Mouse (Mus musculus): ENCODE measurements around the gene Ccdc149. TPM values are rescaled to one million over a fixed set of nuclear protein-coding genes. Genes with fewer than 3 reads are reported as not detected.

Gene Ccdc149
- 1 to 10 TPM in 2 of 4 experiments, under 1 TPM in 2; 0.41 to 1.7 (median 1.2) TPM for total RNA-seq (2022)

- peak; percentile 23 to 26 for DNase-seq (ENCODE audit: low spot score in 2 of 2)
These were observed at the start of gene Ccdc149 for GRCm38 (mm10) chr5:52470991-52471801. Ccdc149 (minus strand) TSS chr5:52471521.

- DNase-seq (ENCODE audit: low spot score in 2 of 2), result no peak
These were observed 48.6 kb upstream of the Ccdc149 start for GRCm38 (mm10) chr5:52519921-52520320.

- no peak for DNase-seq (ENCODE audit: low spot score in 2 of 2)
These were observed 44.8 kb upstream of the Ccdc149 start for GRCm38 (mm10) chr5:52516072-52516476.

GRCm38 (mm10) chr5:52515246-52516021 lies 44.1 kb upstream of the Ccdc149 start:
- DNase-seq (ENCODE audit: low spot score in 2 of 2), result peak; percentile 43 to 52

- DNase-seq (ENCODE audit: low spot score in 2 of 2), result no peak
These were observed 39.8 kb upstream of the Ccdc149 start for GRCm38 (mm10) chr5:52511089-52511488.

- DNase-seq (ENCODE audit: low spot score in 2 of 2), result no peak
These were observed 38.1 kb upstream of the Ccdc149 start for GRCm38 (mm10) chr5:52509416-52509815.

- DNase-seq (ENCODE audit: low spot score in 2 of 2), result no peak
These were observed 33.3 kb upstream of the Ccdc149 start for GRCm38 (mm10) chr5:52504666-52505065.

- DNase-seq (ENCODE audit: low spot score in 2 of 2), result no peak
These were observed 32.8 kb upstream of the Ccdc149 start for GRCm38 (mm10) chr5:52504148-52504547.

GRCm38 (mm10) chr5:52495671-52496070 lies 24.4 kb upstream of the Ccdc149 start:
- DNase-seq (ENCODE audit: low spot score in 2 of 2), result no peak

- DNase-seq (ENCODE audit: low spot score in 2 of 2), result no peak
These were observed 20.2 kb upstream of the Ccdc149 start for GRCm38 (mm10) chr5:52491496-52491895.

- DNase-seq (ENCODE audit: low spot score in 2 of 2), result no peak
These were observed 16.5 kb upstream of the Ccdc149 start for GRCm38 (mm10) chr5:52487559-52488430.

- no peak for DNase-seq (ENCODE audit: low spot score in 2 of 2)
These were observed 5.5 kb upstream of the Ccdc149 start for GRCm38 (mm10) chr5:52476826-52477225.

- DNase-seq (ENCODE audit: low spot score in 2 of 2), result peak; percentile 55 to 57
These were observed 5.0 kb upstream of the Ccdc149 start for GRCm38 (mm10) chr5:52476292-52476701.

GRCm38 (mm10) chr5:52473988-52474387 lies 2.7 kb upstream of the Ccdc149 start:
- no peak for DNase-seq (ENCODE audit: low spot score in 2 of 2)

GRCm38 (mm10) chr5:52470551-52470950 lies 770 bp downstream of the Ccdc149 start:
- DNase-seq (ENCODE audit: low spot score in 2 of 2), result no peak

GRCm38 (mm10) chr5:52467841-52468240 lies 3.5 kb downstream of the Ccdc149 start:
- no peak for DNase-seq (ENCODE audit: low spot score in 2 of 2)

GRCm38 (mm10) chr5:52462447-52462846 lies 8.9 kb downstream of the Ccdc149 start:
- no peak for DNase-seq (ENCODE audit: low spot score in 2 of 2)

GRCm38 (mm10) chr5:52461434-52462124 lies 9.7 kb downstream of the Ccdc149 start:
- DNase-seq (ENCODE audit: low spot score in 2 of 2), result no peak

GRCm38 (mm10) chr5:52459308-52459707 lies 12.0 kb downstream of the Ccdc149 start:
- DNase-seq (ENCODE audit: low spot score in 2 of 2), result no peak

GRCm38 (mm10) chr5:52457154-52457553 lies 14.2 kb downstream of the Ccdc149 start:
- DNase-seq (ENCODE audit: low spot score in 2 of 2), result no peak

GRCm38 (mm10) chr5:52450821-52451220 lies 20.5 kb downstream of the Ccdc149 start:
- no peak for DNase-seq (ENCODE audit: low spot score in 2 of 2)
